Mouse (Mus musculus): ENCODE results near the gene Vmn1r12. TPM values are rescaled to one million over a fixed set of nuclear protein-coding genes. Genes with fewer than 3 reads are reported as not detected.
"Not testable (repeated sequence)": the region's sequence is repeated elsewhere in the genome, so short reads cannot be mapped to it uniquely, and the experiment has no call there.

Vmn1r12 gene
- not detected in 2 replicates for polyA plus RNA-seq (2012; rRNA removed)

DNA sequence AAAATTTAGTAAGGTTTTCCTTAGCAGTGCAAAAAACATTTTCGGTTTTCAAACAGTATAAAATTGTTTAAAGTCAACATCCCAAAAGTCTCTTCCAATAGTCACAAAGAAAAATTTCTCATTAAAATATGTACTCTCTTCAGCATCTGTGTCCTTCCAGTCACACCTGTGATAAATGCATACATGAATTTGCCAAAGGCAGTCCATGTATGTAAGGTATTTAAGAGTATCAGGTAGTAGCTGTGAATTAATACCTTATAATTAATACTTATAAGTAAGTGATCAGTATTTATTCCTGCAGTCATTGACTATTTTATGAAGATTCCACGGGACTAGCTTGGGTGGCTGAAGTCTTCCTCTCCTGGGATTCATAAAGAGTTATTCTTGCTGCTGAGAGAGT lies at the start of gene Vmn1r12:
Vmn1r12 (plus strand) TSS at position 301 of the 400 bp plus-strand sequence.
- 79% methylated on average over 2 of the region's 2 CpGs for WGBS
- TF ChIP-seq CTCF (conservative IDR thresholded peaks at IDR 0.05; ENCODE audit: insufficient read depth, insufficient read length, low read depth, low read length) = no peak
- no peak for TF ChIP-seq POLR2A (IDR thresholded peaks at IDR 0.05; ENCODE audit: low read depth, low read length)
- Histone ChIP-seq H3K4me3 (ENCODE audit: insufficient read depth, low read depth, low read length) (no peak within 1 kb of the TSS), H3K27me3 (replicated peaks; ENCODE audit: control insufficient read depth, insufficient read depth, low read length) (no peaks in the 10 kb centered on the region), H3K27ac (ENCODE audit: insufficient read depth, low read depth, low read length) (no peak within 1 kb of the TSS), H3K4me1 (ENCODE audit: control insufficient read depth, insufficient read depth, low read length) (no peaks in the 10 kb centered on the region), H3K36me3 (ENCODE audit: control insufficient read depth, insufficient read depth, low read length) (no peaks in the 10 kb centered on the region)
- DNase-seq = no peak

GRCm38 (mm10) chr6:57109154-57109553 lies 47.6 kb upstream of the Vmn1r12 start, which contains the start of gene Vmn1r10:
TSS of gene Vmn1r10 (plus strand) at chr6:57109454.
- Histone ChIP-seq H3K27me3 (replicated peaks; ENCODE audit: control insufficient read depth, insufficient read depth, low read length) (no peaks in the 10 kb centered on the region), H3K4me1 (ENCODE audit: control insufficient read depth, insufficient read depth, low read length) (no peaks in the 10 kb centered on the region), H3K36me3 (ENCODE audit: control insufficient read depth, insufficient read depth, low read length) (no peaks in the 10 kb centered on the region), H3K27ac (ENCODE audit: insufficient read depth, low read depth, low read length) (no peak within 1 kb of the TSS), H3K4me3 (ENCODE audit: insufficient read depth, low read depth, low read length) (no peak within 1 kb of the TSS)
- TF ChIP-seq POLR2A (IDR thresholded peaks at IDR 0.05; ENCODE audit: low read depth, low read length) (no peak), CTCF (conservative IDR thresholded peaks at IDR 0.05; ENCODE audit: insufficient read depth, insufficient read length, low read depth, low read length) (no peak)
- DNase-seq = no peak
- 88% methylated on average over 3 of the region's 3 CpGs for WGBS

DNA sequence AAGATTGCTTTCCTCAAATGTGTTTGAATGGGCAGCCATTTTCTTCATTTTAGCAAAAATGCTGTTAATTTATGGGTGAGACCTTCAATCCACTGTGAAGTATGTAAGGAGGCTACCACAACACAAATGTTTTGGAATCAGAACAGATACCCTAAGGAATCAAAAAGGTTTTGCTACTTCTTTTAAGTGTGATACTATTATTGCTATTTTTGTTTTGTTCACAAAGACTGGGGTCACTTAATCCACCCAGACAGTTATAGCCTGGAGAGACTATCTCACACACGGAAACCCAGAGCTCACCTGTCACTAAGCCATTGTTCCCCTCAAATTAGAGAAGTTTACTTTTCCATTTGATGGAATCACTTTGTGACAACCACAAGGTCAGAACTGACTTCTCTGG lies 23.6 kb upstream of the Vmn1r12 start, which contains the start of gene Vmn1r11:
Vmn1r11 (plus strand) TSS at position 301 of the 400 bp plus-strand sequence.
- Histone ChIP-seq H3K27me3 (replicated peaks; ENCODE audit: control insufficient read depth, insufficient read depth, low read length) (no peaks in the 10 kb centered on the region), H3K27ac (ENCODE audit: insufficient read depth, low read depth, low read length) (no peak within 1 kb of the TSS), H3K36me3 (ENCODE audit: control insufficient read depth, insufficient read depth, low read length) (no peaks in the 10 kb centered on the region), H3K4me1 (ENCODE audit: control insufficient read depth, insufficient read depth, low read length) (no peaks in the 10 kb centered on the region), H3K4me3 (ENCODE audit: insufficient read depth, low read depth, low read length) (no peak within 1 kb of the TSS)
- TF ChIP-seq POLR2A (IDR thresholded peaks at IDR 0.05; ENCODE audit: low read depth, low read length) = no peak
- no peak for TF ChIP-seq CTCF (conservative IDR thresholded peaks at IDR 0.05; ENCODE audit: insufficient read depth, insufficient read length, low read depth, low read length)
- WGBS = 71% methylated on average over 1 of the region's 1 CpGs
- DNase-seq = no peak

DNA sequence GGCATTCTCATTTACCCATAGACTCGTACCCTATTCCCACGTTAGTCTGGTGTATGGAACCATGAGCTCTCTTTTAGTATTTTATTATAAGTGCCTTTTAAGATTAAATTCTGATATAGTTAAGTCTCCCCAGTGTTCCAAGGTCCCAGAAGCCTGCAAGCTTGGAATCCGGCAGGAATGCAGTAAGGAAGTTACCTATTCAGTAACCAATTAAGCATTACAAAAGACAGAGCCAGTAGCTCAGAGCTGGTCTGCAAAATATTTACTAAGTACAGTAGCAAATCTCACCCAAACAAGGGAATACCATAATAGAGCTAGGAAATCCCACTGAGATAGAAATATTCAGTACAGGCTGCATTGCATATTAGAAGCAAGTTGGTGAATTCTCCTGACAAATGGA lies 33.3 kb downstream of the Vmn1r12 start:
- peak; percentile 68 for DNase-seq
- not testable (repeated sequence) for H3K4me3 ChIP-seq (ENCODE audit: insufficient read depth, low read depth, low read length); H3K4me1 ChIP-seq (ENCODE audit: control insufficient read depth, insufficient read depth, low read length); H3K36me3 ChIP-seq (ENCODE audit: control insufficient read depth, insufficient read depth, low read length); H3K27me3 ChIP-seq (replicated peaks; ENCODE audit: control insufficient read depth, insufficient read depth, low read length)
- WGBS = 29% methylated on average over 3 of the region's 3 CpGs
- peak overlapping the region; percentile 64; the same call in 1 of the 2 replicates for H3K27ac ChIP-seq (ENCODE audit: insufficient read depth, low read depth, low read length)

DNA sequence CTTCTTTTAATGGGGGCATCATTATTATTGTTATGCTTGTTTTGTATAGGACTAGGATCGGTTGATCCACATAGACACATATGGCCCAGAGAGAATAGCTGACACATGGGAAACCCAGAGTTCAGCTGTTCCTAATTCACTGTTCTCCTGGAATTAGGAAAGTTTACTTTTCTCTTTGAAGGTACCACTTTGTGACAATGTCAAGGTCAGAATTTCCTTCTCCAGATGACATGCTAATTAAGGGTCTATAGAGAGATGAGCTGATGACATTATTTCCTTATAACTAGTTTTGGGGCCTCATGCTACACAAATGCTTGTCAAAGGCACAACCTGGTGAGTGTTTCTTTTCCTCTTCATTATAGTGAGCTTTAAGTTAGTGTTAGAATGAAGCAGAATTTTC lies 46.3 kb downstream of the Vmn1r12 start, which contains the start of gene Vmn1r13:
Vmn1r13 (plus strand) TSS at position 301 of the 400 bp plus-strand sequence.
- not testable (repeated sequence) for H3K36me3 ChIP-seq (ENCODE audit: control insufficient read depth, insufficient read depth, low read length); DNase-seq; H3K4me3 ChIP-seq (ENCODE audit: insufficient read depth, low read depth, low read length); H3K27me3 ChIP-seq (replicated peaks; ENCODE audit: control insufficient read depth, insufficient read depth, low read length); H3K4me1 ChIP-seq (ENCODE audit: control insufficient read depth, insufficient read depth, low read length); H3K27ac ChIP-seq (ENCODE audit: insufficient read depth, low read depth, low read length)
- 96% methylated on average over 1 of the region's 1 CpGs for WGBS

Other genes starting within 250 kb of the Vmn1r12 start
- 13.3 and 15.1 TPM in 2 replicates for gene Nt5c3, start 233.0 kb upstream of the Vmn1r12 start, polyA plus RNA-seq (2012; rRNA removed)
- gene Vmn1r4, start 232.9 kb upstream of the Vmn1r12 start, polyA plus RNA-seq (2012; rRNA removed) = 0.14 and 0.15 TPM in 2 replicates
- not detected in 2 replicates for gene Vmn1r5, start 186.6 kb upstream of the Vmn1r12 start, polyA plus RNA-seq (2012; rRNA removed)
- gene Vmn1r6, start 159.7 kb upstream of the Vmn1r12 start, polyA plus RNA-seq (2012; rRNA removed) = not detected in 2 replicates
- gene Vmn1r7, start 131.6 kb upstream of the Vmn1r12 start, polyA plus RNA-seq (2012; rRNA removed) = not detected in 2 replicates
- not detected in 2 replicates for gene Vmn1r8, start 124.6 kb upstream of the Vmn1r12 start, polyA plus RNA-seq (2012; rRNA removed)
- not detected in 2 replicates for gene Vmn1r9, start 90.1 kb upstream of the Vmn1r12 start, polyA plus RNA-seq (2012; rRNA removed)
- gene Vmn1r10, start 47.5 kb upstream of the Vmn1r12 start, polyA plus RNA-seq (2012; rRNA removed) = not detected in 2 replicates
- gene Vmn1r11, start 23.5 kb upstream of the Vmn1r12 start, polyA plus RNA-seq (2012; rRNA removed) = not detected in 2 replicates
- not detected in 2 replicates for gene Vmn1r13, start 46.4 kb downstream of the Vmn1r12 start, polyA plus RNA-seq (2012; rRNA removed)
- gene Vmn1r14, start 74.8 kb downstream of the Vmn1r12 start, polyA plus RNA-seq (2012; rRNA removed) = not detected in 2 replicates
- gene Vmn1r15, start 101.0 kb downstream of the Vmn1r12 start, polyA plus RNA-seq (2012; rRNA removed) = not detected in 2 replicates
- gene Vmn1r16, start 172.6 kb downstream of the Vmn1r12 start, polyA plus RNA-seq (2012; rRNA removed) = not detected in 2 replicates
- gene Vmn1r17, start 206.8 kb downstream of the Vmn1r12 start, polyA plus RNA-seq (2012; rRNA removed) = not detected in 2 replicates
- gene Vmn1r18, start 238.9 kb downstream of the Vmn1r12 start, polyA plus RNA-seq (2012; rRNA removed) = not detected in 2 replicates
- gene Vmn1r19, start 246.9 kb downstream of the Vmn1r12 start, polyA plus RNA-seq (2012; rRNA removed) = 0.23 TPM in 2 replicates

Data from kidney, adult 2 months (tissue).